Mouse (Mus musculus) brain, embryonic 14.5 days (tissue): ENCODE measurements around the gene Pglyrp1.
A peak's percentile ranks its signal among the peaks of the same experiment; 100 is the strongest.

ENCODE experiments used
- CTCF ChIP-seq: fragments of 200-500 bp; IDR thresholded peaks from 2 replicates; pipeline ENCODE4 v1.5.1; 2012; ENCODE audit warnings: inconsistent platforms, mild to moderate bottlenecking, moderate library complexity, borderline replicate concordance; ENCODE audit not compliant: insufficient read depth, insufficient read length; ENCODE audit errors: extremely low read depth
- POLR2A ChIP-seq: fragments of 200-500 bp; IDR thresholded peaks from 2 replicates; pipeline ENCODE4 v1.6.1; 2012; ENCODE audit warnings: mild to moderate bottlenecking, inconsistent platforms, borderline replicate concordance; ENCODE audit not compliant: poor library complexity, insufficient read depth, insufficient read length, severe bottlenecking; ENCODE audit errors: extremely low read depth

DNA sequence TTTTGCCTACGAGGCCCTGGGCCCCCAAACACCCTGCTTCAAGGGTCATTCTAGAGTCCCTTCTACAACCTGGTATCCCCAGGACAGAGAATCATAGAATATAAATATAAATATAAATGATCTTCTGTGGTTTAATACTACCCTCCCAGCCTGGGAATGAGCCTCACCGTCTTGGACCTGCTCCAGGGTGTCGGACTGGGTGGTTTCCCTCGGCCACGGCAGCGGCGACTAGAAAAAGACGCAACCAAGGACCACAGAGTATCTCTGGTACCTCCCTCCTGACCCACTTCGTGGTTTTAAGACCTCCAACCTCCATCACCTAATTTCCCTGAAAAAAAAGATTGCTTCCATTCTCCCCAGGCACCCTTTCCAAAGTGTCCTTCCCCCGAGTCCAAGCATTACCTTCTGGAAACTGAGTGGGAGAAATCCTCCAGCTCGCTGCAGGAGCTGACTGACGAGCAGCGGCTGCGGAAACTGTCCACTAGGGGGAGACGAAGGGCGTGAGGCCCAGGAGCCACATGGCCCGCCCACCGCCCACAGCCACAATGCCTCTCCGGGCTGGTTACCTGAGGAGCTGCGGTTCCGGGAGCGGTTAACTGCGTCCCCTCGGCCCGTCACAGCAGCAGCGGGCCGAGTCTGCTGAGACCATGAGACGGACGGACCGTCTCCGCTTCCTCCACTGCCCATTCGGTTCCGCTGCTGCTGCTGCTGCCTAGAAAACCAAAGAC is 20.9 kb downstream of the Pglyrp1 start:
- TF ChIP-seq POLR2A (peak; percentile 51; the same call in 1 of the 2 replicates), CTCF (peak; percentile 95)
